Mouse (Mus musculus) lung, adult 10 weeks (tissue): ENCODE measurements around the gene Fam228a. TPM values are rescaled to one million over a fixed set of nuclear protein-coding genes. Genes with fewer than 3 reads are reported as not detected.

Experiments used
- polyA plus RNA-seq: library from polyadenylated mRNA; stranded (reverse); fragments of 350-450 nt; fragmentation: Illumina TruSeq; extraction: RNeasy Lipid Tissue Mini Kit (QIAGEN cat#74804); gene quantifications from one replicate; pipeline ENCODE4 v1.2.3, GENCODE M21; 2014; ENCODE audit warnings: low read depth, low replicate concordance; ENCODE audit not compliant: insufficient read depth

Fam228a gene
- not detected for polyA plus RNA-seq

DNA sequence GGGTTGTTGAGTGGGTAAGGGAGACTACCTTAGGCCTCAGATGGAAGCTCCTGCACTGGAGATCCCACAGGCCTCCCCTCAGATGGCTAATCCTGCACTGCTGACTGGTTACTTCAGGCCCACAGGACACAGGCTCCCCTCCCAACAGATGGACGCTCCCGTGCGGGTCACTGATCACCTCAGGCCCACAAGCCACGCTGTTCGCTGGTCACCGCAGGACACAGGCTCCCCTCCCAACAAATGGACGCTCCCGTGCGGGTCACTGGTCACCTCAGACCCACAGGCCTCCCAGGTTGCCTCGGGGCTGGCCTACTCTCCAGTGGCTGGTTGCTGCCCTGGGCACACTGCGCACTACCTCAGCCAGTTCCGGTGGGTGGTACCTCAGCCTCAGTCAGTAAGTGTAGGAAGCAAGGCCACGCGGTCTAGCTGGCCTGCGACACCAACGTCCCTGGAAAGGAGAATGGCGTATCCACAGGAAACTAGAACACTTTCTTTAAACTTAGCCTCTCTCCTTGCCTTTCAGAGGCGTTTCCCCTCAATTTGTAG, at the start of gene Fam228a:
Gene Fam228a (minus strand): TSS at position 400 of the 546 bp plus-strand sequence.

GRCm38 (mm10) chr12:4768492-4769332, 30.5 kb upstream of the Fam228a start, which contains the start of the genes Pfn4 and Fam228b:
Gene Pfn4 (plus strand): TSS chr12:4769022.
Gene Fam228b (minus strand): TSS chr12:4769267.

Other genes with a start within 250 kb of the Fam228a start
- 26.6 TPM for gene Itsn2, start 145.8 kb downstream of the Fam228a start, polyA plus RNA-seq
- not detected for gene Gm3625, start 145.5 kb downstream of the Fam228a start, polyA plus RNA-seq
- gene Pfn4, start 30.6 kb upstream of the Fam228a start, polyA plus RNA-seq: 0.40 TPM
- gene Fam228b, start 30.8 kb upstream of the Fam228a start, polyA plus RNA-seq: 0.46 TPM
- 113 TPM for gene Sf3b6, start 79.1 kb upstream of the Fam228a start, polyA plus RNA-seq
- 9.3 TPM for gene Fkbp1b, start 103.2 kb upstream of the Fam228a start, polyA plus RNA-seq
- 3.7 TPM for gene Wdcp, start 104.9 kb upstream of the Fam228a start, polyA plus RNA-seq
- gene Mfsd2b, start 135.9 kb upstream of the Fam228a start, polyA plus RNA-seq: 0.73 TPM
- 14.3 TPM for gene Ubxn2a, start 169.3 kb upstream of the Fam228a start, polyA plus RNA-seq
- gene Atad2b, start 178.9 kb upstream of the Fam228a start, polyA plus RNA-seq: 3.2 TPM